Mouse (Mus musculus): Measurements from ENCODE around the gene Spag7. TPM values are rescaled to one million over a fixed set of nuclear protein-coding genes. Genes with fewer than 3 reads are reported as not detected.

The Spag7 gene
- polyA plus RNA-seq, 1 experiment from 2014 or later, result 175 TPM

GRCm38 (mm10) chr11:70638714-70639278 lies 30.4 kb downstream of the Spag7 start, which contains the start of gene Gp1ba:
Gene Gp1ba, plus strand, starts transcription at chr11:70639122.
- H3K4me1 ChIP-seq, result peaks cover 19% of the 10 kb centered on the region
- peak within 1 kb of the TSS; percentile 43; the same call in 1 of the 2 replicates for H3K4me2 ChIP-seq
- WGBS, result 6% methylated on average over 5 of the region's 5 CpGs
- peak within 1 kb of the TSS; percentile 77 for H3K27ac ChIP-seq (replicated peaks)
- H3K9me3 ChIP-seq, result no peaks in the 10 kb centered on the region
- no peak for ATAC-seq (ENCODE audit: extremely low read depth, insufficient number of reproducible peaks, low FRiP score, low TSS enrichment)
- no peaks in the 10 kb centered on the region for H3K27me3 ChIP-seq (replicated peaks)
- peak within 1 kb of the TSS; percentile 2 for H3K9ac ChIP-seq
- 0 out of 2 replicates have a peak within 1 kb of the TSS, but pooled peaks have one; percentile 7 for H3K4me3 ChIP-seq
- peaks cover 12% of the 10 kb centered on the region for H3K36me3 ChIP-seq

- peaks cover 7% of the 10 kb centered on the region for H3K36me3 ChIP-seq
- no peaks in the 10 kb centered on the region for H3K9me3 ChIP-seq
- 66% methylated on average over 1 of the region's 1 CpGs for WGBS
- H3K4me1 ChIP-seq, result peaks cover 19% of the 10 kb centered on the region
- H3K9ac ChIP-seq, result no peak overlapping the region; the same call in 1 of the 2 replicates
- no peak for ATAC-seq (ENCODE audit: extremely low read depth, insufficient number of reproducible peaks, low FRiP score, low TSS enrichment)
- H3K27me3 ChIP-seq (replicated peaks), result no peaks in the 10 kb centered on the region
- no peak overlapping the region for H3K4me3 ChIP-seq
- peak overlapping the region; percentile 43; the same call in 1 of the 2 replicates for H3K4me2 ChIP-seq
- peak overlapping the region; percentile 77 for H3K27ac ChIP-seq (replicated peaks)
Measured at GRCm38 (mm10) chr11:70638293-70638692, 30.9 kb downstream of the Spag7 start.

GRCm38 (mm10) chr11:70637764-70638163 lies 31.5 kb downstream of the Spag7 start:
- Histone ChIP-seq H3K9me3 (no peaks in the 10 kb centered on the region), H3K4me1 (peaks cover 19% of the 10 kb centered on the region), H3K36me3 (peaks cover 2% of the 10 kb centered on the region), H3K27me3 (replicated peaks) (no peaks in the 10 kb centered on the region), H3K27ac (replicated peaks) (peak overlapping the region; percentile 77; the same call in 1 of the 2 replicates), H3K4me3 (no peak overlapping the region), H3K9ac (no peak overlapping the region), H3K4me2 (no peak overlapping the region)
- 96% methylated on average over 1 of the region's 1 CpGs for WGBS
- no peak for ATAC-seq (ENCODE audit: extremely low read depth, insufficient number of reproducible peaks, low FRiP score, low TSS enrichment)

GRCm38 (mm10) chr11:70635601-70636000 lies 33.6 kb downstream of the Spag7 start:
- Histone ChIP-seq H3K4me3 (no peak overlapping the region), H3K36me3 (no peaks in the 10 kb centered on the region), H3K4me1 (peaks cover 19% of the 10 kb centered on the region), H3K9ac (no peak overlapping the region), H3K27me3 (replicated peaks) (no peaks in the 10 kb centered on the region), H3K4me2 (no peak overlapping the region), H3K27ac (replicated peaks) (no peak overlapping the region), H3K9me3 (no peaks in the 10 kb centered on the region)
- WGBS, result 74% methylated on average over 4 of the region's 4 CpGs
- no peak for ATAC-seq (ENCODE audit: extremely low read depth, insufficient number of reproducible peaks, low FRiP score, low TSS enrichment)

GRCm38 (mm10) chr11:70630129-70630528 lies 39.1 kb downstream of the Spag7 start:
- WGBS, result 55% methylated on average over 7 of the region's 7 CpGs

GRCm38 (mm10) chr11:70629557-70629956 lies 39.7 kb downstream of the Spag7 start:
- H3K4me3 ChIP-seq, result no peak overlapping the region
- no peaks in the 10 kb centered on the region for H3K27me3 ChIP-seq (replicated peaks)
- H3K27ac ChIP-seq (replicated peaks), result no peak overlapping the region
- ATAC-seq (ENCODE audit: extremely low read depth, insufficient number of reproducible peaks, low FRiP score, low TSS enrichment), result no peak
- no peak overlapping the region for H3K4me2 ChIP-seq
- 50% methylated on average over 5 of the region's 5 CpGs for WGBS
- no peaks in the 10 kb centered on the region for H3K4me1 ChIP-seq
- H3K36me3 ChIP-seq, result no peaks in the 10 kb centered on the region
- H3K9me3 ChIP-seq, result no peaks in the 10 kb centered on the region
- no peak overlapping the region for H3K9ac ChIP-seq

More at GRCm38 (mm10) chr11:70630129-70630528, 39.1 kb downstream of the Spag7 start:
- no peak for ATAC-seq (ENCODE audit: extremely low read depth, insufficient number of reproducible peaks, low FRiP score, low TSS enrichment)
- Histone ChIP-seq H3K9ac (no peak overlapping the region), H3K36me3 (no peaks in the 10 kb centered on the region), H3K4me1 (no peaks in the 10 kb centered on the region), H3K9me3 (no peaks in the 10 kb centered on the region), H3K4me3 (no peak overlapping the region), H3K4me2 (no peak overlapping the region), H3K27me3 (replicated peaks) (no peaks in the 10 kb centered on the region), H3K27ac (replicated peaks) (no peak overlapping the region)

GRCm38 (mm10) chr11:70628431-70628830 lies 40.8 kb downstream of the Spag7 start:
- no peak overlapping the region for H3K4me3 ChIP-seq
- H3K9me3 ChIP-seq, result no peaks in the 10 kb centered on the region
- 0 out of 2 replicates have a peak, but pooled peaks cover 3% of the 10 kb centered on the region for H3K4me1 ChIP-seq
- ATAC-seq (ENCODE audit: extremely low read depth, insufficient number of reproducible peaks, low FRiP score, low TSS enrichment), result no peak
- no peak overlapping the region for H3K9ac ChIP-seq
- H3K27ac ChIP-seq (replicated peaks), result no peak overlapping the region
- H3K36me3 ChIP-seq, result no peaks in the 10 kb centered on the region
- 56% methylated on average over 2 of the region's 2 CpGs for WGBS
- H3K4me2 ChIP-seq, result no peak overlapping the region
- no peaks in the 10 kb centered on the region for H3K27me3 ChIP-seq (replicated peaks)

- WGBS, result 74% methylated on average over 4 of the region's 4 CpGs
- ATAC-seq (ENCODE audit: extremely low read depth, insufficient number of reproducible peaks, low FRiP score, low TSS enrichment), result no peak
Measured at GRCm38 (mm10) chr11:70626877-70627276, 42.3 kb downstream of the Spag7 start.

GRCm38 (mm10) chr11:70625473-70625872 lies 43.7 kb downstream of the Spag7 start:
- Histone ChIP-seq H3K27me3 (replicated peaks) (no peaks in the 10 kb centered on the region), H3K4me3 (no peak overlapping the region), H3K36me3 (no peaks in the 10 kb centered on the region), H3K4me1 (peaks cover 9% of the 10 kb centered on the region), H3K9me3 (no peaks in the 10 kb centered on the region), H3K9ac (no peak overlapping the region), H3K4me2 (no peak overlapping the region), H3K27ac (replicated peaks) (no peak overlapping the region)
- ATAC-seq (ENCODE audit: extremely low read depth, insufficient number of reproducible peaks, low FRiP score, low TSS enrichment), result no peak
- 46% methylated on average over 4 of the region's 4 CpGs for WGBS

More at GRCm38 (mm10) chr11:70626877-70627276, 42.3 kb downstream of the Spag7 start:
- Histone ChIP-seq H3K9me3 (no peaks in the 10 kb centered on the region), H3K4me2 (no peak overlapping the region), H3K36me3 (no peaks in the 10 kb centered on the region), H3K4me1 (peaks cover 9% of the 10 kb centered on the region), H3K9ac (no peak overlapping the region), H3K27me3 (replicated peaks) (no peaks in the 10 kb centered on the region), H3K4me3 (no peak overlapping the region), H3K27ac (replicated peaks) (no peak overlapping the region)

GRCm38 (mm10) chr11:70623053-70623742 lies 46.0 kb downstream of the Spag7 start:
- no peak for ATAC-seq (ENCODE audit: extremely low read depth, insufficient number of reproducible peaks, low FRiP score, low TSS enrichment)
- H3K27me3 ChIP-seq (replicated peaks), result no peaks in the 10 kb centered on the region
- no peak overlapping the region for H3K9ac ChIP-seq
- no peaks in the 10 kb centered on the region for H3K36me3 ChIP-seq
- H3K27ac ChIP-seq (replicated peaks), result no peak overlapping the region
- H3K4me2 ChIP-seq, result no peak overlapping the region
- no peak overlapping the region for H3K4me3 ChIP-seq
- peaks cover 9% of the 10 kb centered on the region for H3K4me1 ChIP-seq
- 60% methylated on average over 10 of the region's 10 CpGs for WGBS
- no peaks in the 10 kb centered on the region for H3K9me3 ChIP-seq

- Histone ChIP-seq H3K9ac (peak overlapping the region; percentile 50; the same call in 1 of the 2 replicates), H3K9me3 (no peaks in the 10 kb centered on the region), H3K4me3 (no peak overlapping the region), H3K4me2 (no peak overlapping the region), H3K36me3 (no peaks in the 10 kb centered on the region), H3K27ac (replicated peaks) (no peak overlapping the region), H3K27me3 (replicated peaks) (peaks cover 4% of the 10 kb centered on the region), H3K4me1 (peaks cover 9% of the 10 kb centered on the region)
- 28% methylated on average over 7 of the region's 7 CpGs for WGBS
- no peak for ATAC-seq (ENCODE audit: extremely low read depth, insufficient number of reproducible peaks, low FRiP score, low TSS enrichment)
Measured at GRCm38 (mm10) chr11:70621972-70622814, 47.0 kb downstream of the Spag7 start.
